Mouse (Mus musculus) adrenal gland, postnatal 14 days (tissue): Measurements from ENCODE around the gene Gtf3c4. TPM values are rescaled to one million over a fixed set of nuclear protein-coding genes. Genes with fewer than 3 reads are reported as not detected.

Experiments
- DNase-seq: peaks from one replicate; pipeline ENCODE4 v3.0.0; 2021; ENCODE audit warnings: mixed read lengths
- total RNA-seq: library from RNA; stranded (reverse); gene quantifications from 2 replicates; pipeline ENCODE4 v1.2.3, GENCODE M21; 2021

Gtf3c4 gene
- total RNA-seq, 1 experiment from 2014 or later, result 30.6 TPM

GRCm38 (mm10) chr2:28803406-28803805, 36.8 kb downstream of the Gtf3c4 start:
- DNase-seq, result no peak

DNA sequence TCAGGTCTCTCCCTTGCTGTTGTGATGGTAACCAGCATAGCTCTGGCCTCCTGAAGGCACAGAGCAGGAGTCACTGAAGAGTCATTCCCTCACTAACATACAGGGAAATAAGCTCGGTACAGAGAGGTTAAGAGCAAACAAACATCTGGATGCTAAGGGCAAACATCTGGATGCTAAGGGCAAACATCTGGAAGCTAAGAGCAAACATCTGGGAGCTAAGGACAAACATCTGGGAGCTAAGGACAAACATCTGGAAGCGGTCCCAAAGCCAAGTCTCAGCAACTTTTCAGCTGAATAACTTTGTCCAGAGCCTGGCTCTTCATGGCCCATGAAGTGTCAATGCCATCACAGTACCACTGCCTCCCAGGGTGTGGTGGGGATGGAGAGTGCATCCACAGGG, 40.6 kb downstream of the Gtf3c4 start:
- no peak for DNase-seq

DNA sequence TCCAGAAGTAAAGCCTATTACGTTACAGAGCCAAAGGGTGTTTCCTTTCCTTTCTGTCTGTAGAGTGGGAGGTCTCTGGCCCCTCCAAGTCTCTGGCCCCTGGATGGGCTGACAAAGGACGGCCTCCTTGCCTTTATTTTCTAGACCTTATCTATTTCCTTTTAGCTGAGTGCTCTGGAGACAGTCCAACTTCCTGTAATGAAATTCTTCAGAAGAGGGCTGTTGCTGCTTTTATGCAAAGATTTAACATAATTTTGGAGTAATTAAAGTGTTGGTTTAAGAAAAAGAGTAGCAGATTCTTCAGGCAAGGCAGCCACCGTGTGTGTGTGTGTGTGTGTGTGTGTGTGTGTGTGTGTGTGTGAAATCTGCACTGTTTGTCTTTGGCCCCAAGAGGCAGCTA, 41.8 kb downstream of the Gtf3c4 start:
- no peak for DNase-seq

GRCm38 (mm10) chr2:28797490-28798106, 42.6 kb downstream of the Gtf3c4 start:
- DNase-seq, result no peak

GRCm38 (mm10) chr2:28796298-28796697, 43.9 kb downstream of the Gtf3c4 start:
- DNase-seq, result no peak

- no peak for DNase-seq
Observed at GRCm38 (mm10) chr2:28794623-28795022, 45.5 kb downstream of the Gtf3c4 start.

- DNase-seq, result peak; percentile 35
Observed at GRCm38 (mm10) chr2:28792931-28793610, 47.1 kb downstream of the Gtf3c4 start.

- no peak for DNase-seq
Observed at GRCm38 (mm10) chr2:28787067-28787619, 53.0 kb downstream of the Gtf3c4 start.

- no peak for DNase-seq
Observed at GRCm38 (mm10) chr2:28786355-28787066, 53.6 kb downstream of the Gtf3c4 start.

GRCm38 (mm10) chr2:28781310-28781709, 58.9 kb downstream of the Gtf3c4 start:
- no peak for DNase-seq

DNA sequence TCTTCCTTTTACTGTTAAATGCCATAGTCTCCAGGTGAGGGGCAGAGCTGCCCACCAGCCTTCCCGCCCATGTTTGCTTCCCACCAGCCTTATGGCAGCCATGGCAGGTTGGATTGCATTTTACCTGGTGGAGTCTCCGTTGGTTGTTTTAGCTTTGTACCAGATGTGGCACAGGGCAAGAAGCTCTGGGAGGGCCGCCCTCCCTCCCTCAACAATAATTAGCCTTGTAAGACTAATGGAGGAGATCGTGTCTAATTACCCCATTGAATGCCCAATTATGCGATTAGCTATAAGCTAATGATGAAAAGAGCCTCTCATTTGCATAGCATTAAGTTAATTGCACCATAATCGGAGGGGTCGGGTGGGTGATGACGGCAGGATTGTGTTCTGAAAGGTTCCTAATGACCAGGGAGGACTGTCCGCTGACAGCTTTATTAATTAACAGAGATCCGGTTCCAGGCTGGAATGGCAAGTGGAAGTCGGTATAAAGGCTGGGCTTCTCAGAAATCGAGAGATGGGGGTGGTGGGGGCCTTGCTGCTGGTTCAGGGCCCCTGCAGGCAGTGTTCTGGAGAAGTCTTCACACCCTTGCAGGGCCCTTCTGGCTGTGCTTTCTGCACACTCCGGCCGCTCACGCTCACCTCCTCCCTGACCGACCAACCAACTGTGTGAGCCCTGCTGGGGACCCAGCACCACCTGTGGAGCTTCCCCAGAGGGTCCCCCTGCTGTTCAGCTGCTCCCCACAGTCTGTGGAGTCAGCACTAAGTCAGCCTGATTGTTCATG, 60.0 kb downstream of the Gtf3c4 start:
- DNase-seq, result no peak

DNA sequence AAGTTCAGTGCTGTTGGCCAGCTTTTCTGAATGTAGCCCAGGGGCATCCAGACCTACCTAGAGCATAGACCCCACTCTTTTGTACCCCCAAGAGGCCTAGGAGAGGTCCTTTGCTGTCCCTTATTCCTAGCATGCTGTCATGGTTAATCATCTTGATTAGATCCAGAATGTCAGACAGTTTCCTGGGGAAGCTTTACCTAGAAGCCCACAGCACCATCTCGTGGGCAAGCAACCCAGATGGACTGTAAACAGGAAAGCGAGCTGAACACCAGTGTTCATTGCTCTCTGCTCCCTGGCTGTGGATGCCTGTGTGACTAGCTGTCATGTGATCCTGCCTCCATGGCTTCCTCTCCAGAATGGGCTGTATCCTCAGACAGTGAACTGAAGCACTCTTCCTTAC, 63.4 kb downstream of the Gtf3c4 start:
- DNase-seq, result no peak

DNA sequence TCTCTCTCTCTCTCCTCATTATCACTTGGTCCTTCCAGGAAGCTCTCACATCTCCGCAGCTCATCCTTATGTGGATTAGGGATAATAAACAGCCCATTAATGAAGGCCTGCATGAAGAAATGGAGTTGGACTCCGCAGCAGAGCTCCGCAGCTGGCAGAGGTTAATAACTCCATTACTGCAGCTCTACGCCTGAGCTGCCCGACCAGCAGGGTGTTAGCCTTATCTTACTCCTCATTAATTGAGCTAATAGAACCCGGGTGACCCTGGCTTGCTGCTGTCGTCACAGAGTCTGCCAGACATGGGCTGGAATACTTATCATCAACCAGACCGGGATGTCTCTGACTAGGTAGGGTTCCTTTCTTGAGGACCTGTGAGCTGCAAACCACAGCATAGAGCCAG, 66.1 kb downstream of the Gtf3c4 start:
- DNase-seq, result no peak

Other genes with a start within 250 kb of the Gtf3c4 start
- 2.1 TPM in 1 of 2 replicates, not detected in the other for gene Gfi1b, start 218.4 kb downstream of the Gtf3c4 start, total RNA-seq
- gene Tsc1, start 199.1 kb downstream of the Gtf3c4 start, total RNA-seq, result 16.5 and 19.3 TPM in 2 replicates
- 0.93 TPM in 1 of 2 replicates, not detected in the other for gene Spaca9, start 140.6 kb downstream of the Gtf3c4 start, total RNA-seq
- gene Ak8, start 140.2 kb downstream of the Gtf3c4 start, total RNA-seq, result not detected in 2 replicates
- gene Ddx31, start within 50 bp of the Gtf3c4 start, total RNA-seq, result 7.7 and 9.5 TPM in 2 replicates
- gene Barhl1, start 76.3 kb upstream of the Gtf3c4 start, total RNA-seq, result 0.26 TPM in 1 of 2 replicates, not detected in the other
- 0.41 and 0.93 TPM in 2 replicates for gene Cfap77, start 214.7 kb upstream of the Gtf3c4 start, total RNA-seq
- 12.0 and 16.3 TPM in 2 replicates for gene Ttf1, start 219.9 kb upstream of the Gtf3c4 start, total RNA-seq